Mouse (Mus musculus): ENCODE measurements around the gene Rbpms2. TPM values are rescaled to one million over a fixed set of nuclear protein-coding genes. Genes with fewer than 3 reads are reported as not detected.

The Rbpms2 gene
- polyA plus RNA-seq, 1 experiment, result 10.7 TPM

- no peaks in the 10 kb centered on the region for H3K27me3 ChIP-seq (ENCODE audit: control insufficient read depth, insufficient read depth, low read length)
- TF ChIP-seq POLR2A (IDR thresholded peaks at IDR 0.05; ENCODE audit: borderline replicate concordance, insufficient read depth, low read length), result no peak
- TF ChIP-seq CTCF (IDR thresholded peaks at IDR 0.05; ENCODE audit: borderline replicate concordance, insufficient read depth, low read depth, low read length), result no peak
- no peak overlapping the region for H3K27ac ChIP-seq (ENCODE audit: insufficient read depth, low read length)
- 87% methylated on average over 6 of the region's 6 CpGs for WGBS
- no peak for DNase-seq
- H3K4me3 ChIP-seq (replicated peaks; ENCODE audit: insufficient read depth, low read depth, low read length), result no peak overlapping the region
- peaks cover under 1% of the 10 kb centered on the region for H3K4me1 ChIP-seq (ENCODE audit: control insufficient read depth, insufficient read depth, low read length)
Measured at GRCm38 (mm10) chr9:65700504-65700903, 71.1 kb downstream of the Rbpms2 start.

DNA sequence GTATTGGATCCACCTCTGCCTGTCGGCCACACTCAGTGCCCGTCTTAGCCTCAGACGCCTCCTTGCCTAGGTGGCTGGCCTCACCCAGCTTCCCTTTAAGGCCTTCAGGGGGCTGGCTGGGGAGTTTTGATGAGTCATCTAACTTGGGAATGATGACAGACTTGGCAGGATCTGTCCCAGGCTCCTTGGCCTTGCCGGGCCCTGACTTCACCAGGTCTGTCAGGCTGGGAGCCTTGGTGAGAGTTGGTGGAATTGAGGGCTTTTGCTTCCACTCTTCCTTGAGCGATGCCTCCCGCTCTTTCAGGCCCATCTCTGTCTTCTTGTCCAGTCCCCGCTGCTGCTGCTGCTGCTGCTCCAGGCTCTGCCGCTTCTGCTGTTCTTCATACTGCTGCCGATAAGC lies 72.8 kb downstream of the Rbpms2 start:
- 78% methylated on average over 9 of the region's 9 CpGs for WGBS
- TF ChIP-seq POLR2A (IDR thresholded peaks at IDR 0.05; ENCODE audit: borderline replicate concordance, insufficient read depth, low read length), result no peak
- no peak for TF ChIP-seq CTCF (IDR thresholded peaks at IDR 0.05; ENCODE audit: borderline replicate concordance, insufficient read depth, low read depth, low read length)
- Histone ChIP-seq H3K27me3 (ENCODE audit: control insufficient read depth, insufficient read depth, low read length) (no peaks in the 10 kb centered on the region), H3K27ac (ENCODE audit: insufficient read depth, low read length) (no peak overlapping the region), H3K4me1 (ENCODE audit: control insufficient read depth, insufficient read depth, low read length) (no peaks in the 10 kb centered on the region; the same call in 1 of the 2 replicates), H3K4me3 (replicated peaks; ENCODE audit: insufficient read depth, low read depth, low read length) (no peak overlapping the region)
- DNase-seq, result no peak

GRCm38 (mm10) chr9:65703241-65703640 lies 73.8 kb downstream of the Rbpms2 start:
- Histone ChIP-seq H3K4me1 (ENCODE audit: control insufficient read depth, insufficient read depth, low read length) (no peaks in the 10 kb centered on the region), H3K4me3 (replicated peaks; ENCODE audit: insufficient read depth, low read depth, low read length) (no peak overlapping the region), H3K27ac (ENCODE audit: insufficient read depth, low read length) (no peak overlapping the region), H3K27me3 (ENCODE audit: control insufficient read depth, insufficient read depth, low read length) (no peaks in the 10 kb centered on the region)
- WGBS, result 89% methylated on average over 7 of the region's 7 CpGs
- DNase-seq, result no peak
- TF ChIP-seq CTCF (IDR thresholded peaks at IDR 0.05; ENCODE audit: borderline replicate concordance, insufficient read depth, low read depth, low read length), result no peak
- TF ChIP-seq POLR2A (IDR thresholded peaks at IDR 0.05; ENCODE audit: borderline replicate concordance, insufficient read depth, low read length), result no peak

GRCm38 (mm10) chr9:65703926-65704595 lies 74.6 kb downstream of the Rbpms2 start:
- no peak for DNase-seq
- no peak overlapping the region for H3K27ac ChIP-seq (ENCODE audit: insufficient read depth, low read length)
- H3K4me3 ChIP-seq (replicated peaks; ENCODE audit: insufficient read depth, low read depth, low read length), result no peak overlapping the region
- 88% methylated on average over 24 of the region's 24 CpGs for WGBS
- TF ChIP-seq CTCF (IDR thresholded peaks at IDR 0.05; ENCODE audit: borderline replicate concordance, insufficient read depth, low read depth, low read length) (no peak), POLR2A (IDR thresholded peaks at IDR 0.05; ENCODE audit: borderline replicate concordance, insufficient read depth, low read length) (no peak)
- H3K4me1 ChIP-seq (ENCODE audit: control insufficient read depth, insufficient read depth, low read length), result no peaks in the 10 kb centered on the region
- H3K27me3 ChIP-seq (ENCODE audit: control insufficient read depth, insufficient read depth, low read length), result no peaks in the 10 kb centered on the region

Other genes with a start within 250 kb of the Rbpms2 start
- gene Kbtbd13, start 238.0 kb upstream of the Rbpms2 start, polyA plus RNA-seq (2012; rRNA removed), result 0.11 and 0.14 TPM in 2 replicates
- 6.3 and 7.4 TPM in 2 replicates for gene Rasl12, start 231.1 kb upstream of the Rbpms2 start, polyA plus RNA-seq (2012; rRNA removed)
- not detected in 2 replicates for gene Slc51b, start 206.7 kb upstream of the Rbpms2 start, polyA plus RNA-seq (2012; rRNA removed)
- 18.0 and 18.8 TPM in 2 replicates for gene Mtfmt, start 193.9 kb upstream of the Rbpms2 start, polyA plus RNA-seq (2012; rRNA removed)
- 25.0 and 25.2 TPM in 2 replicates for gene Spg21, start 168.7 kb upstream of the Rbpms2 start, polyA plus RNA-seq (2012; rRNA removed)
- gene Ankdd1a, start 109.5 kb upstream of the Rbpms2 start, polyA plus RNA-seq (2012; rRNA removed), result 0.79 and 1.1 TPM in 2 replicates
- gene Plekho2, start 49.6 kb upstream of the Rbpms2 start, polyA plus RNA-seq (2012; rRNA removed), result 27.3 and 28.5 TPM in 2 replicates
- gene Pif1, start 42.5 kb upstream of the Rbpms2 start, polyA plus RNA-seq (2012; rRNA removed), result 0.11 and 0.14 TPM in 2 replicates
- 218 and 230 TPM in 2 replicates for gene Oaz2, start 38.4 kb downstream of the Rbpms2 start, polyA plus RNA-seq (2012; rRNA removed)
- gene Zfp609, start 197.9 kb downstream of the Rbpms2 start, polyA plus RNA-seq (2012; rRNA removed), result 19.2 and 23.2 TPM in 2 replicates